Mouse (Mus musculus) adrenal gland, postnatal 10 days (tissue): ENCODE results near the gene Ranbp3l. TPM values are rescaled to one million over a fixed set of nuclear protein-coding genes. Genes with fewer than 3 reads are reported as not detected.

ENCODE experiments used
- DNase-seq: peaks from one replicate; pipeline ENCODE4 v3.0.0; 2021; ENCODE audit warnings: mixed read lengths
- total RNA-seq, 2 experiments: library from RNA; stranded (reverse); gene quantifications; 2 replicates each; pipeline ENCODE4 v1.2.3; 2021

Gene Ranbp3l
- total RNA-seq, 2 experiments from 2014 or later, result 0.18 to 0.21 TPM

- DNase-seq, result peak; percentile 99
Measured at GRCm38 (mm10) chr15:9070912-9071555, 103.3 kb downstream of the Ranbp3l start, which contains the start of gene Nadk2. Gene Nadk2, plus strand, starts transcription at chr15:9071260.

- peak; percentile 68 for DNase-seq
Measured at GRCm38 (mm10) chr15:9071556-9072544, 104.1 kb downstream of the Ranbp3l start.

DNA sequence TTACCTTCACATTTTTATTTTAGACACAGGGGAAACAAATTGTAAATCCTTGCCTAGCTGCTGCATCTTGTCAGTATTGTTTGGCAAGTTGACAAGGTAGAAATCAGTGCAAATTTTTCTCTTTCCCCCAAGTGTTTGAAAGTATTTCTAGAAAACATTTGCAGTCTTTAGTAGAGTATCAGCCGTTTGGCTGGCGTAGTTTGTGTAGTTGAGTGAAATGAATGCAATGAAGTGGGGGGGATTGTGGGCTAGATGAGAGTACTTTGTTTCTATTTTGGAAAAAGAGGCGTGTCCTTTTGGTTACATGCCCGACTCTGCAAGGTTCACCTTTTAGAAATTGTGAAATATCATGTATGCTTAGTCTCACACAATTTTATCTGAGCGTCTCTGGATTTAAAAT, 104.9 kb downstream of the Ranbp3l start:
- peak; percentile 40 for DNase-seq

GRCm38 (mm10) chr15:9073067-9073608, 105.4 kb downstream of the Ranbp3l start:
- DNase-seq, result peak; percentile 37

- DNase-seq, result no peak
Measured at GRCm38 (mm10) chr15:9073684-9074083, 105.9 kb downstream of the Ranbp3l start.

GRCm38 (mm10) chr15:9074139-9074538, 106.4 kb downstream of the Ranbp3l start:
- DNase-seq, result no peak

DNA sequence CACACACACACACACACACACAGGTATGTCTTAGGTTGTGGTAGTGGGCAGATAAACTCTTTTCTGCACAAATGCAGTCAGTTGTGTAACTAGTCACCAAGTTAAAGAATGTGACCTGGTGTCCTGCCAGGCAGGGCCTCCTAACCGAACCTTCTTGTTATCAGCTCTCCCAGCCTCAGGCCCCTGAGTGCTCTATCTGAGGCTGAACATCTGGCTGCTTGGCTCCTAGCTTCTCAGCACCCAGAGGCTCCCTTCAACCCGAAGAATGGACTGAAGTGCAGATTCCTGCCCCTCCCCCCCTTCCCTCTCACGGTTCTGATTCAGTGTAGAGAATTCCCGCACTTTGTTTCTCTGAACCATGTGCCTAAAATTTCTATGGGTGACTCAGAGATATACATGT, 106.9 kb downstream of the Ranbp3l start:
- DNase-seq, result peak; percentile 40

- no peak for DNase-seq
Measured at GRCm38 (mm10) chr15:9075608-9076200, 108.0 kb downstream of the Ranbp3l start.

DNA sequence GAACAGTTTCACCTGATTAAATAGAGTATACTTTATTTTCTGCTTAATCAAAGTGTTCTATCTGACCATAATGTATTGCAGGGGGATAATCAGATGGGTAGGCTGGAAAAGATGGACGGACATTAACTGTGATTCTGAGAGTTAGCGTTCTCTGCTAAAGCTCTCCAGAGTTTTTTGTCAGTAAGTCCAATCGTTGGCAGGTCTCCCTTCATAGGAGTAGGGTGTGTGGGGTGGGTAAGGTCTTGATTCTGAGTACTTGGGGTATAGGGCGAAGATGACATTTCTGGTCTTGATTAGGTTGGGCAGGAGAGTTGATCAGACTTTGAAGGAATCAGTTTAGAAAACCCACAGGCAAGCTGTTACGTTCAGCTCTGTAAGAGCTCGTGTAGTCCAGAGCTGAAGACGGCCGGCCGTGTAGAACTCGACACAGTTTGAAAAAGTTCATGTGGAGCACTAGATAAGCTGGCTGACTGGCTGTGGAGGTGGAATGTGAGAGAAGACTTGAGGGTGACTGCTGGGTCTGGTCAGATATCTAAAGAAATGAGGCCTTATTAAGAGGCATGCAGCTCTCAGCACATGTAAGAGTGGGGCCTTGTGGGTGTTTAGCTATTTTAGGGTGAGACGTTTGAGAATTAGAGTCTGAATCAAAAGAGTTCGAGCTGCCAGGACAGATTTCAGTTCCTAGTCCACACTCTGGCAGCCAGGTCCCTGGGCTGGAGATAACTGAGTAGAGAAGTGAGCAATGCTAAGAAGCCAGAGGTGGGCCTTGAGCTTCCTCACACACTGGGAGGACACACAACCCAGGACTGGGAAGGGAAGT, 110.9 kb downstream of the Ranbp3l start:
- no peak for DNase-seq

- DNase-seq, result no peak
Measured at GRCm38 (mm10) chr15:9079626-9080025, 111.9 kb downstream of the Ranbp3l start.

DNA sequence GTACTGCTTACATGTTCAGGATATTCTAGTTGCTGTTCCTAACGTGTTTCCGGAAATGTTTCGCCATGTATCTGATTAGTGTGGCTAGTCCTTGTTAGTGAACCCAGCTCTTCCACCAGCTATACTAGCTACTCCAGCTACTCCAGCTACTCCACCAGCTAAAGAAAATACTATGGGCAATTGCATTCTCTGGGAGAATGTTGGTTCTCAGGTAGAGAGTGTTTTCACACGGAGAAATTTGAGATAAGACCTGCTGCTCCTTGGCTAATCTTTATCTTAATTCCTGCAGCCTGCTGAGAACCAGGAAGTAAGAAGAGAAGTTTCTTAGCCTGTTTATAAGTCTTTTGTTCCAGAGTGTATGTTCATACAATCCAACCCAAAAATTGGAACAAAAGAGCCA, 112.5 kb downstream of the Ranbp3l start:
- no peak for DNase-seq

DNA sequence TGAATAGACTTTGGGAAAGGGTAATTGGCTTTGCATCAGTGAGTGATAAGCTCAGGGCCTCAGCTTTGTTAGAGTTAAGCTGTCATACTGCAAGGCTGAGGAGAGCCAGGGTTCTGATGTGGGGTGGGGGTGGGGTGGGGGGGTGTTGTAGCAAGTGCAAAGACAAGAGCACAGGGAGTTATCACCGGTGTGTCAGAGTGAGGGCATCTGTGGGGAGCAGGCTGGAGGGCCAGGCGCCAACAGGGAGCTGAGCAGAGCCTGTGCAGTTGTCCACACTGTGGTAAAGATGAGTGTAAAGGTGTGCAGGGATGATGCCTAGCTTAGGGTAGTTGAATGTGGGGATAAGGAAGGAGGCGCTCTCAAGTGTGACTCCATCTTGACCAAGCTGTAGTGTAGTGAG, 113.5 kb downstream of the Ranbp3l start:
- DNase-seq, result no peak

DNA sequence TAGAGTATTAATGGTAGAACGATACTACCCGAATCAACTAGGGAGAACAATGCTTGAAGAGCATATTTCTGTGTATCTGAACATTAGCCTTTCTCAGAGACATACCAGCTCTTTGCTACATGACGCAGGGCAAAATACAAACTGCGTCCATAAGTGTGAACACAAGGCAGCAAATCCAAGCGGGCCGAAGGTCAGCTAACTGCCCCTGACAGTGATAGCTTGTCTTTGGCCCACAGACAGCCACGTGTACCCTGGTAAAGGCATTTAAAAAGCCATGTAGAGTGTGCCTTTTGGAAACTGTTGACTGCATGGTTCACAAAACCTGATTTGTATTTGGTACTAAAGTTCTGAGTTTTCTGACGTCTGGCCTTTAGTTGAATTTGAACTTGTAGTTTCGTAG, 115.0 kb downstream of the Ranbp3l start:
- DNase-seq, result peak; percentile 69

- DNase-seq, result peak; percentile 3
Measured at GRCm38 (mm10) chr15:9086813-9087212, 119.1 kb downstream of the Ranbp3l start.

DNA sequence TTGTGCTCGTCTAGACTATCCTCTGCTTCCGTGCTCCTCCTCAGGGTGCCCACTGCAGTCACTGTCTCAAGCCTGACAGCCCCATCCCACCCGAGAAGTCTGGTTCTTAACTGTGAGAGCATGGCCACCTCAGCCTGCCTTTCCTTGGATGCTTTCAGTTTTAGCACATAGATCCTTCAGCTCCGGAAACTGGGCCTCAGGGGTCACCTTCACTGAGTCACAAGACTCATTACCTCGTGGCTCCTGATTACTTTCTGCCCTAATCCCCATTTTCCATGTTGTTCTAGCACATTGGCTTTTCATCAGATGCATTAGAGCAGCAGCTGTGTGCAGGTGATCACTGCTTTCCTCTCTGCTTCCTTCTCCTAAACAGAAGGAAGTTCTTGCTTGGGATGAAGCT, 119.7 kb downstream of the Ranbp3l start:
- peak; percentile 0 for DNase-seq

DNA sequence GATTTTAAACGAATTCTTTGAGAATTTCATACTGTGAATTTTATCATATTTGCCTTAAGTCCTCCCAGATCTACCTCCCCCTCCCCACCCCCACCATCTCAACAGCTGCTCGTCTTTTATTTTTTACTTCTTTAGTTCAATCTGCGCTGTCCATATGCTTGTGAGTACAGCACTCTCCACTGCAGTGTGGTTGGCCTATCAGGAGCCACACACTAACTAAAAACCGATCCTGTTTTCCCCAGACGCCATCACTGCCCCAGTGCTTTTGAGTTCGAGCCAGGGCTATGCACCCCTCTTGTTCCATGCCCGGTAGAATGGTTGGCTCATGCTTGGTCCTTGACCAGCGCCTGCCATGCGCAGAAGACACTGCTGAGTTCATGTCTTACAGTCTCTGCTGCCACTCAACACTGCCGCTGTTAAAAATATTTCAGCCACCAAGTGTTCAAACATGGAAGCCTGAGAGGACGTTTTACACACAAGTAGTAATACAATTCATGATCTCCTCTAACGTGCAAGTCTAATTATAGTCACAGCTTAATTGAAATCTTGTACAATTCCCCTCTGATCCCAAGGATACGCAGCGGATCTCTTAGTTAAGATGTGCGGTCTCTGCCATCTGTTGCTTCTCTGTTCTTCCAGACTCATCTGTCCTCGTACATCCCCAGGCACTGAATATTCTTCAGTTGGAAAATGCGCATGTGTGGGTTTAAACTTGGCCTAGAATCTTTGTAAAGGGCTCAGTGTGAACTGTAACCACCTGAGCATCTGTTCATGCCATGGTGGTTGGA, 120.3 kb downstream of the Ranbp3l start:
- peak; percentile 1 for DNase-seq

- DNase-seq, result peak; percentile 0
Measured at GRCm38 (mm10) chr15:9088683-9089072, 120.9 kb downstream of the Ranbp3l start.

GRCm38 (mm10) chr15:9089136-9089720, 121.5 kb downstream of the Ranbp3l start:
- no peak for DNase-seq

DNA sequence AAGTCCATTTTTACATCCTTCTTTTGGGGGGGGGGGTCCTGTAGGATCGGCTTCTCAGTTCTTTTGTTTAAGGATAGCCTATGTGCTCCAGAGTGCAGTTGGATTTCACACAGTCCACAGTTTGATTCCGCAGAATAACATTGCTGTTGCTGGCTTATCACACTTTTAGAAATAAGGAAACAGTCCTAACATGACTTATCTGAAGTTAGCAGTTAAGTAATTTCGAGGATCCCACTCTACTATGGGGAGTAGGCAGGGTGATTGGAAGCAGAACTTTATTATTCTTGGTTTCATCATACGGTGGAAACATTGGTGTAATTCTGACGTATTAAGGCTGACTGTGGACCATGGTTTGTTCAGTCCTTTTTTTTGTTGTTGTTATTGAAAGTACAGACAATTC, 122.9 kb downstream of the Ranbp3l start:
- no peak for DNase-seq

GRCm38 (mm10) chr15:9093598-9094365, 126.0 kb downstream of the Ranbp3l start:
- DNase-seq, result no peak
